Mouse (Mus musculus): ENCODE measurements around the gene Camk2d.

Gene Camk2d

GRCm38 (mm10) chr3:126760608-126761007 lies 164.5 kb downstream of the Camk2d start:
- DNase-seq, result no peak

GRCm38 (mm10) chr3:126764745-126765144 lies 168.6 kb downstream of the Camk2d start:
- no peak for DNase-seq

GRCm38 (mm10) chr3:126770056-126770455 lies 174.0 kb downstream of the Camk2d start:
- DNase-seq, result no peak

- DNase-seq, result no peak
Measured at GRCm38 (mm10) chr3:126771032-126771431, 174.9 kb downstream of the Camk2d start.

- DNase-seq, result peak; percentile 81
Measured at GRCm38 (mm10) chr3:126771541-126771940, 175.4 kb downstream of the Camk2d start.

GRCm38 (mm10) chr3:126776001-126776400 lies 179.9 kb downstream of the Camk2d start:
- DNase-seq, result no peak

- no peak for DNase-seq
Measured at GRCm38 (mm10) chr3:126777101-126777500, 181.0 kb downstream of the Camk2d start.

- DNase-seq, result no peak
Measured at GRCm38 (mm10) chr3:126777879-126778278, 181.8 kb downstream of the Camk2d start.

- no peak for DNase-seq
Measured at GRCm38 (mm10) chr3:126780014-126780615, 184.0 kb downstream of the Camk2d start.

GRCm38 (mm10) chr3:126793035-126793964 lies 197.2 kb downstream of the Camk2d start:
- no peak for DNase-seq

- no peak for DNase-seq
Measured at GRCm38 (mm10) chr3:126795904-126796303, 199.8 kb downstream of the Camk2d start.

GRCm38 (mm10) chr3:126797025-126797424 lies 200.9 kb downstream of the Camk2d start:
- DNase-seq, result no peak

- DNase-seq, result no peak
Measured at GRCm38 (mm10) chr3:126797810-126798209, 201.7 kb downstream of the Camk2d start.

- no peak for DNase-seq
Measured at GRCm38 (mm10) chr3:126802988-126803387, 206.9 kb downstream of the Camk2d start.

GRCm38 (mm10) chr3:126804968-126805367 lies 208.9 kb downstream of the Camk2d start:
- DNase-seq, result no peak

- DNase-seq, result no peak
Measured at GRCm38 (mm10) chr3:126806145-126806544, 210.0 kb downstream of the Camk2d start.

- no peak for DNase-seq
Measured at GRCm38 (mm10) chr3:126809915-126810314, 213.8 kb downstream of the Camk2d start.

- DNase-seq, result no peak
Measured at GRCm38 (mm10) chr3:126810372-126811090, 214.4 kb downstream of the Camk2d start.

GRCm38 (mm10) chr3:126811646-126812045 lies 215.5 kb downstream of the Camk2d start:
- DNase-seq, result no peak

GRCm38 (mm10) chr3:126822374-126822773 lies 226.3 kb downstream of the Camk2d start:
- DNase-seq, result no peak

GRCm38 (mm10) chr3:126824930-126825329 lies 228.8 kb downstream of the Camk2d start:
- no peak for DNase-seq

GRCm38 (mm10) chr3:126826172-126826571 lies 230.1 kb downstream of the Camk2d start:
- no peak for DNase-seq

- DNase-seq, result no peak
Measured at GRCm38 (mm10) chr3:126827900-126828299, 231.8 kb downstream of the Camk2d start.
